Mouse (Mus musculus): ENCODE results near the gene Nkx6-1. TPM values are rescaled to one million over a fixed set of nuclear protein-coding genes. Genes with fewer than 3 reads are reported as not detected.

The Nkx6-1 gene
- polyA plus RNA-seq, 1 experiment from 2014 or later = not detected

DNA sequence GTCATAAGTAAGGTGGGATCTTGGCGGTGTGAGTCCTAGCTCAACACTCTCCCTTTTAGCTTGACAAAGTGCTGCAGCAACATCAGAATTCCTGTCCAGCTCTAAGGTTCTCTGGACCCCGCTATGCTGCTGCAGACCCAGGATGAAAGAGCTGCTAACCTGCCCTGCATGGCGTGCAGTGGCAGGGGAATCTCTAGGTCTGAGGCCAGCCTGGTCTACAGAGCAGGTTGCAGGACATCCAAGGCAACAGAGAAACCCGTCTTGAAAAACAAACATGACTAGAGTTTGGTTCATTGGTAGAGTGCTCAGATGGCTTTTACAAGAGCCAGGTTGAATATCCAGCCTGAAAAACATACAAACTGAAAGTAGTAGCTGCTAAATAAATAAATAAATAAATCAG is 26.7 kb downstream of the Nkx6-1 start:
- H3K27me3 ChIP-seq = peaks cover 36% of the 10 kb centered on the region
- in situ Hi-C loops (cut with MboI; ENCODE audit: low pct_unique_long_range_greater_than_20kb) = no loop called here
- DNase-seq (ENCODE audit: low read depth, low spot score) (no peak), ATAC-seq (no peak)
- TF ChIP-seq CTCF (IDR thresholded peaks at IDR 0.05) = no peak
- POLR2A ChIA-PET = no interaction called here
- CTCF ChIA-PET = no interaction called here

Other genes with a start within 250 kb of the Nkx6-1 start
- gene Cds1, start 100.1 kb upstream of the Nkx6-1 start, polyA plus RNA-seq (2021) = 24.1 TPM

Data from Patski (cell line).